Mouse (Mus musculus): Measurements from ENCODE around the gene Bend3.

- no peak for TF ChIP-seq POLR2A (IDR thresholded peaks at IDR 0.05; ENCODE audit: borderline replicate concordance, control insufficient read depth, low read depth, low read length)
- no peak for TF ChIP-seq CTCF (IDR thresholded peaks at IDR 0.05; ENCODE audit: control insufficient read depth, insufficient read depth, low read length)
Measured at GRCm38 (mm10) chr10:43452663-43452996, 26.0 kb upstream of the Bend3 start.
